Comparison of ENCODE assay signal across 1 mouse cellular context in genomic region chr1:91227381-91228054, GRCm38 (mm10).
A peak's percentile ranks its signal among the peaks of the same experiment; 100 is the strongest.
TF ChIP-seq lines count a peak whose summit lies in the region.

No protein-coding gene starts in this region.

TF ChIP-seq in MEL, 35 proteins besides CTCF, POLR2A, EP300 and RAD21 (continued from another document):
- TF ChIP-seq HCFC1 (IDR thresholded peaks at IDR 0.05; ENCODE audit: low read depth, low read length) (0 out of 2 replicates have a peak, but pooled peaks have one; percentile 41), USF2 (IDR thresholded peaks at IDR 0.05; ENCODE audit: borderline replicate concordance in 1 of 2, insufficient read depth in 1 of 2, low read depth in 1 of 2, low read length in 2 of 2) (no peak), ZKSCAN1 (IDR thresholded peaks at IDR 0.05; ENCODE audit: low read depth, low read length) (peak; percentile 32; the same call in 1 of the 2 replicates), TCF12 (IDR thresholded peaks at IDR 0.05; ENCODE audit: low read depth, low read length) (peak; percentile 73), NELFE (IDR thresholded peaks at IDR 0.05; ENCODE audit: low read depth, low read length) (no peak), BHLHE40 (IDR thresholded peaks at IDR 0.05; ENCODE audit: borderline replicate concordance, low read depth, low read length) (0 out of 2 replicates have a peak, but pooled peaks have one; percentile 7), SIN3A (IDR thresholded peaks at IDR 0.05; ENCODE audit: low read length) (0 out of 2 replicates have a peak, but pooled peaks have one; percentile 49), TAL1 (IDR thresholded peaks at IDR 0.05; ENCODE audit: low read length) (no peak), MAZ (IDR thresholded peaks at IDR 0.05; ENCODE audit: low read depth, low read length) (0 out of 2 replicates have a peak, but pooled peaks have one; percentile 28)
